Comparison of ENCODE assay signal across 8 mouse cellular contexts in genomic region chr2:49620626-49621117, GRCm38 (mm10). TPM values are rescaled to one million over a fixed set of nuclear protein-coding genes. Genes with fewer than 3 reads are reported as not detected.
DNase-seq lines count a peak whose midpoint lies in the region; ATAC-seq lines count a peak whose summit lies in the region.

No protein-coding gene starts in this region.

- H3K4me1 ChIP-seq in heart, embryonic 12.5 days (replicated peaks): peaks cover 12% of the 10 kb centered on the region
- peaks cover 12% of the 10 kb centered on the region for H3K4me1 ChIP-seq in hindbrain, embryonic 16.5 days (ENCODE audit: control insufficient read depth, insufficient read depth, low read depth, low read length)
- H3K4me1 ChIP-seq in midbrain, embryonic 12.5 days: peaks cover 17% of the 10 kb centered on the region

- no peaks in the 10 kb centered on the region for H3K36me3 ChIP-seq in heart, embryonic 12.5 days
- H3K36me3 ChIP-seq in hindbrain, embryonic 16.5 days (ENCODE audit: control insufficient read depth, insufficient read depth, low read length): no peaks in the 10 kb centered on the region
- H3K36me3 ChIP-seq in midbrain, embryonic 12.5 days: peaks cover 22% of the 10 kb centered on the region

- H3K27ac ChIP-seq in heart, embryonic 12.5 days (ENCODE audit: poor library complexity, severe bottlenecking): no peak overlapping the region
- peak overlapping the region; percentile 91 for H3K27ac ChIP-seq in hindbrain, embryonic 16.5 days (ENCODE audit: low read depth, low read length)
- H3K27ac ChIP-seq in midbrain, embryonic 12.5 days (replicated peaks): peak overlapping the region; percentile 88

- no peak for ATAC-seq in heart, embryonic 12.5 days (ENCODE audit: insufficient number of reproducible peaks, low FRiP score)
- peak; percentile 71 for ATAC-seq in hindbrain, embryonic 16.5 days
- peak; percentile 74 for ATAC-seq in midbrain, embryonic 12.5 days (ENCODE audit: low FRiP score, low read depth)

- peaks cover 5% of the 10 kb centered on the region; the same call in 1 of the 2 replicates for H3K9me3 ChIP-seq in heart, embryonic 12.5 days (replicated peaks)
- H3K9me3 ChIP-seq in hindbrain, embryonic 16.5 days (ENCODE audit: control insufficient read depth, low read length): no peaks in the 10 kb centered on the region
- no peaks in the 10 kb centered on the region for H3K9me3 ChIP-seq in midbrain, embryonic 12.5 days

- no peak overlapping the region for H3K9ac ChIP-seq in heart, embryonic 12.5 days
- H3K9ac ChIP-seq in hindbrain, embryonic 16.5 days (ENCODE audit: low read depth, low read length): peak overlapping the region; percentile 96
- H3K9ac ChIP-seq in midbrain, embryonic 12.5 days (replicated peaks): peak overlapping the region; percentile 97

- WGBS in heart, embryonic 12.5 days: 22% methylated on average over 14 of the region's 14 CpGs
- 6% methylated on average over 14 of the region's 14 CpGs for WGBS in hindbrain, embryonic 16.5 days
- WGBS in midbrain, embryonic 12.5 days: 10% methylated on average over 14 of the region's 14 CpGs

- H3K27me3 ChIP-seq in heart, embryonic 12.5 days (replicated peaks): peaks cover 29% of the 10 kb centered on the region
- no peaks in the 10 kb centered on the region for H3K27me3 ChIP-seq in hindbrain, embryonic 16.5 days (replicated peaks; ENCODE audit: control insufficient read depth, insufficient read depth, low read length)
- H3K27me3 ChIP-seq in midbrain, embryonic 12.5 days: no peaks in the 10 kb centered on the region

- no peak for DNase-seq in heart, adult 9 months (ENCODE audit: low spot score in 2 of 2)
- DNase-seq in embryo, embryonic 11 days: peak; percentile 74
- DNase-seq in gastrocnemius, postnatal 36 days: no peak
- DNase-seq in testis, postnatal 14 days (ENCODE audit: low spot score): no peak
- no peak for DNase-seq in urinary bladder, postnatal 36 days (ENCODE audit: low spot score in 2 of 2)

- H3K4me2 ChIP-seq in heart, embryonic 12.5 days: peak overlapping the region; percentile 97
- H3K4me2 ChIP-seq in hindbrain, embryonic 16.5 days (ENCODE audit: low read length): peak overlapping the region; percentile 70
- peak overlapping the region; percentile 73 for H3K4me2 ChIP-seq in midbrain, embryonic 12.5 days (replicated peaks)

- peak overlapping the region; percentile 69; the same call in 1 of the 2 replicates for H3K4me3 ChIP-seq in heart, embryonic 12.5 days
- peak overlapping the region; percentile 99 for H3K4me3 ChIP-seq in hindbrain, embryonic 16.5 days (ENCODE audit: low read length)
- peak overlapping the region; percentile 91 for H3K4me3 ChIP-seq in midbrain, embryonic 12.5 days

- intact Hi-C loops in gastrocnemius, postnatal 36 days (cut with DNase I): loop anchor here (5.0 kb wide), 1 partner anchor 92 kb away; no protein-coding TSS in a partner anchor

RNA-seq across cellular contexts. Expression of gene Kif5c, which starts 1.6 kb away (rescaled TPM):
- 1.0 and 1.2 TPM in 2 replicates for polyA plus RNA-seq in heart, embryonic 12.5 days (2016; fragmentation: Nextera tagmentation; extraction: Ambion mirVana)
- 168 and 173 TPM in 2 replicates for polyA plus RNA-seq in hindbrain, embryonic 16.5 days (2015; fragmentation: Nextera tagmentation; extraction: Ambion mirVana)
- polyA plus RNA-seq in midbrain, embryonic 12.5 days (2016; fragmentation: Nextera tagmentation; extraction: Ambion mirVana): 131 and 149 TPM in 2 replicates
- total RNA-seq in gastrocnemius, postnatal 36 days (2021): under 1 TPM; 0.28 to 0.64 TPM

Comparison
In these comparisons a context has a peak if more than half of its experiments do, and no peak if none do; other contexts are left out.
1. RNA of gene Kif5c, which starts 1.6 kb away (polyA plus RNA-seq): 168 to 173 TPM in hindbrain, embryonic 16.5 days and 131 to 149 TPM in midbrain, embryonic 12.5 days; 1.0 to 1.2 TPM in heart, embryonic 12.5 days; every median in the first group is over 10 times any median in the second.
2. Peak in every context shown above with its lines, with median percentiles within 50 percentile points of each other: H3K4me2 ChIP-seq and H3K4me3 ChIP-seq.